ENCODE assay signal across 32 mouse cellular contexts in the genomic region with DNA sequence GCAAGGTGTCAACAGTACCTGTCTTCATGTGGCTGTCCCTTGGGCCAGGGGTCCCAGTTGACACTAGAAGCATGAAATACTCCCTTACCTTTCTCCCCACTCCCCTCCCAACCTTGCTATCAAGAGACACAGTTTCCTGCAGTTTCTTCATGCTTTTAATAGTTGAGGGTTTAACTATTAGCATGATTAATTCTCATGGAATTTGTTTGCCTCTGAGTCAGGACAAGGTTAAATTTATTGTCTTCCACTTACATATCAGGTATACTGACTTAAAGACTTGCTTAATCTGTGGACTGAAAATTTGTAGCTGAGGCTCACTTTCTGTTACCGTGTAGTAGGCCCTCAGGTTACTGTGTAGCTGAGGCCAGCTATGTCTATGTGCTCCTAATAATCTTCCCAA. TPM values are rescaled to one million over a fixed set of nuclear protein-coding genes. Genes with fewer than 3 reads are reported as not detected.
DNase-seq lines count a peak whose midpoint lies in the region; ATAC-seq and TF ChIP-seq lines count a peak whose summit lies in the region.
"Had no signal": no experiment of that assay in that cellular context is flagged by ENCODE, and none has a peak within 500 bp of the region (broad histone marks: within the 10 kb centered on the region; RNA-seq: fewer than 3 reads in every experiment).

No protein-coding gene starts in this region.

- DNase-seq in hindbrain, embryonic 10.5 days (ENCODE audit: low spot score): no peak
- no peak for DNase-seq in hindbrain, postnatal 0 days (ENCODE audit: low spot score)
- no peak for DNase-seq in Patski (ENCODE audit: low read depth, low spot score)
- no peak for DNase-seq in cerebellum, adult 11-12 months
- DNase-seq: adrenal gland, adult 2 months; adrenal gland, postnatal 36 days; cerebellum, adult 2 months; cerebellum, postnatal 14 days; kidney, adult 11 months; kidney, postnatal 25 days; lung, postnatal 14 days; retina, postnatal 1 day; right cerebral cortex, postnatal 14 days; thymus, postnatal 36 days had no signal

- no peak for ATAC-seq in hindbrain, postnatal 0 days
- no peak for ATAC-seq in megakaryocyte, adult 5-6 weeks (ENCODE audit: poor library complexity, severe bottlenecking)
- peak; percentile 14 for ATAC-seq in Patski
- ATAC-seq in midbrain, embryonic 13.5 days: no peak
- ATAC-seq: activated CD4-positive, CD25-positive, alpha-beta regulatory T cell, adult 4 months; inflammation-experienced regulatory T-cells, adult 6 months had no signal

- peaks cover 31% of the 10 kb centered on the region for H3K4me1 ChIP-seq in hindbrain, embryonic 10.5 days (replicated peaks)
- 0 out of 2 replicates have a peak, but pooled peaks cover 3% of the 10 kb centered on the region for H3K4me1 ChIP-seq in hindbrain, postnatal 0 days (ENCODE audit: insufficient read depth, low read length)
- H3K4me1 ChIP-seq in megakaryocyte, embryonic 14.5 days: peaks cover 87% of the 10 kb centered on the region
- H3K4me1 ChIP-seq in midbrain, embryonic 13.5 days (replicated peaks): peaks cover 23% of the 10 kb centered on the region

- POLR2A ChIA-PET in Patski (lab: Charles Lee): interaction anchor here (0.7 to 2.5 kb wide), 2 partner anchors 9 to 13 kb away, joined by 4 to 13 read pairs; a partner anchor contains a TSS

- in situ Hi-C loops in Patski (cut with MboI; ENCODE audit: low pct_unique_long_range_greater_than_20kb): no loop called here

- H3K27me3 ChIP-seq in hindbrain, embryonic 10.5 days (ENCODE audit: insufficient read depth, poor library complexity, severe bottlenecking): peaks cover 2% of the 10 kb centered on the region; the same call in 1 of the 2 replicates
- H3K27me3 ChIP-seq in hindbrain, postnatal 0 days (ENCODE audit: insufficient read depth, low read length): no peaks in the 10 kb centered on the region
- H3K27me3 ChIP-seq in megakaryocyte, embryonic 14.5 days (replicated peaks): no peaks in the 10 kb centered on the region
- H3K27me3 ChIP-seq in C2C12 (ENCODE audit: control insufficient read depth, insufficient read depth, insufficient read length) (no peaks in the 10 kb centered on the region), Patski (no peaks in the 10 kb centered on the region)
- H3K27me3 ChIP-seq in midbrain, embryonic 13.5 days: no peaks in the 10 kb centered on the region
- H3K27me3 ChIP-seq: kidney, embryonic 15.5 days; liver, embryonic 15.5 days; midbrain, embryonic 12.5 days; neural tube, embryonic 15.5 days had no signal

- H3K79me3 ChIP-seq in C2C12 (ENCODE audit: low read depth): peaks cover 30% of the 10 kb centered on the region

- H3K36me3 ChIP-seq in hindbrain, embryonic 10.5 days: peaks cover 7% of the 10 kb centered on the region; the same call in 1 of the 2 replicates
- no peaks in the 10 kb centered on the region for H3K36me3 ChIP-seq in hindbrain, postnatal 0 days (ENCODE audit: insufficient read depth, low read length)
- H3K36me3 ChIP-seq in megakaryocyte, embryonic 14.5 days (replicated peaks; ENCODE audit: low read length): peaks cover 59% of the 10 kb centered on the region
- H3K36me3 ChIP-seq in C2C12 (ENCODE audit: control insufficient read depth, insufficient read depth): no peaks in the 10 kb centered on the region
- peaks cover 4% of the 10 kb centered on the region; the same call in 1 of the 2 replicates for H3K36me3 ChIP-seq in midbrain, embryonic 13.5 days
- H3K36me3 ChIP-seq: kidney, embryonic 15.5 days; liver, embryonic 15.5 days; midbrain, embryonic 12.5 days; neural tube, embryonic 15.5 days had no signal

- 0 out of 2 replicates have a peak overlapping the region, but pooled peaks have one; percentile 50 for H3K27ac ChIP-seq in hindbrain, embryonic 10.5 days
- H3K27ac ChIP-seq in hindbrain, postnatal 0 days: no peak overlapping the region
- no peak overlapping the region for H3K27ac ChIP-seq in midbrain, embryonic 13.5 days
- H3K27ac ChIP-seq: hindbrain, embryonic 14.5 days; kidney, embryonic 15.5 days; left cerebral cortex, adult 2 months; liver, embryonic 15.5 days had no signal

- CTCF ChIA-PET in Patski (lab: Charles Lee): interaction anchor here (2.0 to 4.1 kb wide), 2 partner anchors 20 to 24 kb away, joined by 15 to 17 read pairs; no protein-coding TSS in a partner anchor

- H3K9me3 ChIP-seq in hindbrain, embryonic 10.5 days: no peaks in the 10 kb centered on the region
- H3K9me3 ChIP-seq in hindbrain, postnatal 0 days (ENCODE audit: low read length): no peaks in the 10 kb centered on the region
- no peaks in the 10 kb centered on the region for H3K9me3 ChIP-seq in megakaryocyte, embryonic 14.5 days
- no peaks in the 10 kb centered on the region for H3K9me3 ChIP-seq in midbrain, embryonic 13.5 days
- H3K9me3 ChIP-seq: G1E; kidney, embryonic 15.5 days; limb, embryonic 12.5 days; liver, embryonic 15.5 days; midbrain, embryonic 12.5 days; neural tube, embryonic 15.5 days had no signal

- H3K9ac ChIP-seq in hindbrain, postnatal 0 days (replicated peaks; ENCODE audit: low read length): no peak overlapping the region
- no peak overlapping the region for H3K9ac ChIP-seq in midbrain, embryonic 13.5 days (replicated peaks)
- H3K9ac ChIP-seq: hindbrain, embryonic 14.5 days; kidney, embryonic 15.5 days; limb, embryonic 12.5 days; liver, embryonic 15.5 days; midbrain, embryonic 12.5 days; neural tube, embryonic 15.5 days had no signal

- 95% methylated on average over 1 of the region's 1 CpGs for WGBS in hindbrain, embryonic 10.5 days
- 91% methylated on average over 1 of the region's 1 CpGs for WGBS in hindbrain, postnatal 0 days
- 95% methylated on average over 1 of the region's 1 CpGs for WGBS in midbrain, embryonic 13.5 days

- H3K79me2 ChIP-seq in C2C12 (ENCODE audit: control insufficient read depth, insufficient read depth): peaks cover 76% of the 10 kb centered on the region

- no peak overlapping the region for H3K4me2 ChIP-seq in hindbrain, postnatal 0 days (ENCODE audit: low read depth, low read length)
- H3K4me2 ChIP-seq in midbrain, embryonic 13.5 days (replicated peaks): no peak overlapping the region
- H3K4me2 ChIP-seq: hindbrain, embryonic 14.5 days; kidney, embryonic 15.5 days; limb, embryonic 12.5 days; liver, embryonic 15.5 days; midbrain, embryonic 12.5 days; neural tube, embryonic 15.5 days had no signal

- no peak overlapping the region for H3K4me3 ChIP-seq in hindbrain, embryonic 10.5 days
- H3K4me3 ChIP-seq in hindbrain, postnatal 0 days (ENCODE audit: low read length): no peak overlapping the region
- H3K4me3 ChIP-seq in megakaryocyte, embryonic 14.5 days (replicated peaks): peak overlapping the region; percentile 67
- no peak overlapping the region for H3K4me3 ChIP-seq in C2C12 (ENCODE audit: insufficient read depth, poor library complexity, severe bottlenecking)
- no peak overlapping the region for H3K4me3 ChIP-seq in midbrain, embryonic 13.5 days (replicated peaks)
- H3K4me3 ChIP-seq: kidney, embryonic 15.5 days; left cerebral cortex, adult 2 months; limb, embryonic 12.5 days; liver, embryonic 15.5 days; midbrain, embryonic 12.5 days; neural tube, embryonic 15.5 days had no signal

- TF ChIP-seq CTCF in hindbrain, postnatal 0 days (IDR thresholded peaks at IDR 0.05; ENCODE audit: low read depth): no peak
- TF ChIP-seq CTCF in C2C12 (IDR thresholded peaks at IDR 0.05; ENCODE audit: control insufficient read depth, insufficient read depth, insufficient read length) (no peak), Patski (IDR thresholded peaks at IDR 0.05) (no peak)

- H3ac ChIP-seq in C2C12 (ENCODE audit: control insufficient read depth, insufficient read length, low read depth): peak overlapping the region; percentile 4

RNA-seq across cellular contexts. Expression of a gene that starts 13.0 kb away (rescaled TPM):
- 68.7 and 75.7 TPM in 2 replicates for polyA plus RNA-seq in hindbrain, embryonic 10.5 days (2016; fragmentation: Nextera tagmentation; extraction: Ambion mirVana)
- total RNA-seq in hindbrain, postnatal 0 days (2014; rRNA removed): 58.5 and 68.0 TPM in 2 replicates
- polyA plus RNA-seq in hindbrain, postnatal 0 days (2015; fragmentation: Nextera tagmentation; extraction: Ambion mirVana): 52.6 and 58.8 TPM in 2 replicates
- 46.8 and 61.6 TPM in 2 replicates for polyA plus RNA-seq in megakaryocyte, embryonic 14.5 days (2012; ENCODE audit: insufficient read depth, low replicate concordance)
- total RNA-seq in megakaryocyte, adult 5-6 weeks (2015): 112 and 124 TPM in 2 replicates
- total RNA-seq in megakaryocyte, adult 5-6 weeks (2017): 101 and 116 TPM in 2 replicates
- polyA plus RNA-seq in C2C12 (2012; fragmentation: generic; extraction: Trizol) (221 TPM), Patski (2021) (245 TPM)
- polyA plus RNA-seq in midbrain, embryonic 13.5 days (2015; fragmentation: Nextera tagmentation; extraction: Ambion mirVana): 61.6 and 63.1 TPM in 2 replicates

RNA-seq across cellular contexts. Expression of a gene that starts 21.4 kb away (rescaled TPM):
- 4.8 and 14.6 TPM in 2 replicates for polyA plus RNA-seq in hindbrain, embryonic 10.5 days (2016; fragmentation: Nextera tagmentation; extraction: Ambion mirVana)
- total RNA-seq in hindbrain, postnatal 0 days (2014; rRNA removed): 2.5 and 7.0 TPM in 2 replicates
- 3.8 and 3.9 TPM in 2 replicates for polyA plus RNA-seq in hindbrain, postnatal 0 days (2015; fragmentation: Nextera tagmentation; extraction: Ambion mirVana)
- not detected in 2 replicates for polyA plus RNA-seq in megakaryocyte, embryonic 14.5 days (2012; ENCODE audit: insufficient read depth, low replicate concordance)
- 0.31 and 0.32 TPM in 2 replicates for total RNA-seq in megakaryocyte, adult 5-6 weeks (2015)
- total RNA-seq in megakaryocyte, adult 5-6 weeks (2017): 0.92 and 1.6 TPM in 2 replicates
- polyA plus RNA-seq in C2C12 (2012; fragmentation: generic; extraction: Trizol) (not detected), Patski (2021) (not detected)
- polyA plus RNA-seq in midbrain, embryonic 13.5 days (2015; fragmentation: Nextera tagmentation; extraction: Ambion mirVana): 0.23 and 0.34 TPM in 2 replicates
- total RNA-seq: adrenal gland, adult 2 months; adrenal gland, postnatal 36 days; gastrocnemius, adult 18-20 months; gastrocnemius, postnatal 4 days; heart, adult 8-10 months; heart, postnatal 25 days had no signal
- polyA plus RNA-seq: adrenal gland, adult 2 months; G1E had no signal

RNA-seq across cellular contexts. Expression of a gene that starts 34.1 kb away (rescaled TPM):
- polyA plus RNA-seq in hindbrain, embryonic 10.5 days (2016; fragmentation: Nextera tagmentation; extraction: Ambion mirVana): 270 and 300 TPM in 2 replicates
- total RNA-seq in hindbrain, postnatal 0 days (2014; rRNA removed): 89.5 and 108 TPM in 2 replicates
- polyA plus RNA-seq in hindbrain, postnatal 0 days (2015; fragmentation: Nextera tagmentation; extraction: Ambion mirVana): 174 and 184 TPM in 2 replicates
- 55.5 and 62.9 TPM in 2 replicates for polyA plus RNA-seq in megakaryocyte, embryonic 14.5 days (2012; ENCODE audit: insufficient read depth, low replicate concordance)
- 21.7 and 22.9 TPM in 2 replicates for total RNA-seq in megakaryocyte, adult 5-6 weeks (2015)
- 42.0 and 42.5 TPM in 2 replicates for total RNA-seq in megakaryocyte, adult 5-6 weeks (2017)
- 66.6 TPM for polyA plus RNA-seq in C2C12 (2012; fragmentation: generic; extraction: Trizol)
- 110 TPM for polyA plus RNA-seq in Patski (2021)
- 312 and 327 TPM in 2 replicates for polyA plus RNA-seq in midbrain, embryonic 13.5 days (2015; fragmentation: Nextera tagmentation; extraction: Ambion mirVana)

RNA-seq across cellular contexts. Expression of a gene that starts 42.3 kb away (rescaled TPM):
- polyA plus RNA-seq in hindbrain, embryonic 10.5 days (2016; fragmentation: Nextera tagmentation; extraction: Ambion mirVana): 58.4 and 73.5 TPM in 2 replicates
- total RNA-seq in hindbrain, postnatal 0 days (2014; rRNA removed): 115 and 123 TPM in 2 replicates
- 134 and 142 TPM in 2 replicates for polyA plus RNA-seq in hindbrain, postnatal 0 days (2015; fragmentation: Nextera tagmentation; extraction: Ambion mirVana)
- polyA plus RNA-seq in megakaryocyte, embryonic 14.5 days (2012; ENCODE audit: insufficient read depth, low replicate concordance): 94.7 and 248 TPM in 2 replicates
- total RNA-seq in megakaryocyte, adult 5-6 weeks (2015): 132 and 138 TPM in 2 replicates
- 65.6 and 75.3 TPM in 2 replicates for total RNA-seq in megakaryocyte, adult 5-6 weeks (2017)
- polyA plus RNA-seq in C2C12 (2012; fragmentation: generic; extraction: Trizol): 49.4 TPM
- polyA plus RNA-seq in Patski (2021): 47.4 TPM
- 79.6 and 81.3 TPM in 2 replicates for polyA plus RNA-seq in midbrain, embryonic 13.5 days (2015; fragmentation: Nextera tagmentation; extraction: Ambion mirVana)

RNA-seq across cellular contexts. Expression of a gene that starts 45.8 kb away (rescaled TPM):
- polyA plus RNA-seq in hindbrain, embryonic 10.5 days (2016; fragmentation: Nextera tagmentation; extraction: Ambion mirVana): 17.6 and 19.4 TPM in 2 replicates
- 14.8 and 15.3 TPM in 2 replicates for total RNA-seq in hindbrain, postnatal 0 days (2014; rRNA removed)
- 10.9 and 11.8 TPM in 2 replicates for polyA plus RNA-seq in hindbrain, postnatal 0 days (2015; fragmentation: Nextera tagmentation; extraction: Ambion mirVana)
- 32.6 and 47.4 TPM in 2 replicates for polyA plus RNA-seq in megakaryocyte, embryonic 14.5 days (2012; ENCODE audit: insufficient read depth, low replicate concordance)
- total RNA-seq in megakaryocyte, adult 5-6 weeks (2015): 28.0 and 28.4 TPM in 2 replicates
- total RNA-seq in megakaryocyte, adult 5-6 weeks (2017): 53.6 and 76.9 TPM in 2 replicates
- 29.3 TPM for polyA plus RNA-seq in C2C12 (2012; fragmentation: generic; extraction: Trizol)
- polyA plus RNA-seq in Patski (2021): 36.9 TPM
- 20.3 and 21.6 TPM in 2 replicates for polyA plus RNA-seq in midbrain, embryonic 13.5 days (2015; fragmentation: Nextera tagmentation; extraction: Ambion mirVana)
